Mouse (Mus musculus) limb, embryonic 11.5 days (tissue): Measurements from ENCODE around the gene Grrp1. TPM values are rescaled to one million over a fixed set of nuclear protein-coding genes. Genes with fewer than 3 reads are reported as not detected.

Experiments
- ATAC-seq: fragments of 200-750 bp; cut with Nextera tagmentation; 2 replicates; pipeline ENCODE4 v1.8.0; 2017; ENCODE audit warnings: low read depth; ENCODE audit not compliant: insufficient number of reproducible peaks, low FRiP score, low TSS enrichment
- DNase-seq: peaks from one replicate; pipeline ENCODE4 v3.0.0-alpha.2; 2015; ENCODE audit warnings: low spot score
- H3K27ac ChIP-seq: fragments of 300-500 bp; sonication (generic); replicated peaks from 2 replicates; pipeline ENCODE4 v1.5.1; 2014; ENCODE audit warnings: low read depth, mild to moderate bottlenecking, low read length
- H3K27me3 ChIP-seq: fragments of 300-500 bp; sonication (generic); 2 replicates; pipeline ENCODE4 v1.6.1; 2014; ENCODE audit warnings: mild to moderate bottlenecking, low read length, mixed read lengths; ENCODE audit not compliant: control insufficient read depth, insufficient read depth
- H3K36me3 ChIP-seq: fragments of 300-500 bp; sonication (generic); 2 replicates; pipeline ENCODE4 v1.6.1; 2014; ENCODE audit warnings: mild to moderate bottlenecking, low read length, moderate library complexity, mixed read lengths; ENCODE audit not compliant: control insufficient read depth, insufficient read depth
- H3K4me1 ChIP-seq: fragments of 300-500 bp; sonication (generic); 2 replicates; pipeline ENCODE4 v1.6.1; 2014; ENCODE audit warnings: low read length, mixed read lengths; ENCODE audit not compliant: control insufficient read depth, insufficient read depth
- H3K4me2 ChIP-seq: fragments of 300-500 bp; sonication (generic); 2 replicates; pipeline ENCODE4 v1.6.1; 2014; ENCODE audit warnings: low read depth, mild to moderate bottlenecking, moderate library complexity; ENCODE audit not compliant: severe bottlenecking
- H3K4me3 ChIP-seq: fragments of 300-500 bp; sonication (generic); 2 replicates; pipeline ENCODE4 v1.5.1; 2014; ENCODE audit warnings: low read depth, low read length
- H3K9ac ChIP-seq: fragments of 300-500 bp; sonication (generic); 2 replicates; pipeline ENCODE4 v1.6.1; 2014; ENCODE audit warnings: mild to moderate bottlenecking, low read length
- H3K9me3 ChIP-seq: fragments of 300-500 bp; sonication (generic); 2 replicates; pipeline ENCODE4 v1.6.1; 2016; ENCODE audit warnings: low read length; ENCODE audit not compliant: control insufficient read depth
- WGBS: fragments of 180-500 bp; shearing (Covaris S2); extraction: QIAGEN DNeasy Blood & Tissue Kit; methylation state at CpG from one replicate; pipeline ENCODE4 v1.1.7; 2014; 5-methylcytosine and 5-hydroxymethylcytosine counted together
- polyA plus RNA-seq: library from polyadenylated mRNA; unstranded; fragments of >200 nt; fragmentation: Nextera tagmentation; extraction: Ambion mirVana; gene quantifications from 2 replicates; pipeline ENCODE4 v1.2.1, GENCODE M21; 2014

The Grrp1 gene
- polyA plus RNA-seq, 1 experiment from 2014 or later, result 5.5 TPM

DNA sequence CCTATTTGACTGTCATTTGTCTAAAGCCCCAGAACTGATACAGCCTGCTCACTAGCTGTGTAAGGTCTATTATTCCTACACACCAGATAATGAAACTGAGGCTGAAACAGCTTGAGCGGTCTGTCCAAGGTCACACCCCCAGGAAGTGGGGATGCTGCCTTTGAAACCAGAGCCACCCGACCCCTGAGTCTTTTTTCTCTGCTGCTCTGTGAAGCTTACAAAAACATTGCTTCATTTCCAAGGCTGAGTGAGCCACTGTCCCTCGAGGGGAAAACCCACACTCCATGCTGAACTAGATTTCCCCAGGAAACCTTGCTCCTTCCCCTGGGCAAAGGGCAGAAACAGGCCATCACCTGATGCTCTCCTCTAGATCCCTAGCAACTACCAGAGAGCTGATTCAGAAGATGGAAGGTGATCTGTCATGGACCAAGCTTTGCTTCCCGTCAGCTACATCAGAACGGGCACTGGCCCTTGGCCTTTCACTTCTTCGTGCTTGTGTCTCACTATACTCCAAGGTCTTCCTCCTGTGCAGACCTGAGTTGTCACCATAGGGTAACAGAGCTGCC, 47.3 kb downstream of the Grrp1 start:
- Histone ChIP-seq H3K4me2 (no peak overlapping the region), H3K27ac (no peak overlapping the region), H3K27me3 (no peaks in the 10 kb centered on the region), H3K4me3 (no peak overlapping the region), H3K4me1 (0 out of 2 replicates have a peak, but pooled peaks cover 2% of the 10 kb centered on the region), H3K36me3 (no peaks in the 10 kb centered on the region), H3K9me3 (no peaks in the 10 kb centered on the region), H3K9ac (no peak overlapping the region)
- ATAC-seq (no peak), DNase-seq (no peak)
- WGBS, result 56% methylated on average over 6 of the region's 6 CpGs

DNA sequence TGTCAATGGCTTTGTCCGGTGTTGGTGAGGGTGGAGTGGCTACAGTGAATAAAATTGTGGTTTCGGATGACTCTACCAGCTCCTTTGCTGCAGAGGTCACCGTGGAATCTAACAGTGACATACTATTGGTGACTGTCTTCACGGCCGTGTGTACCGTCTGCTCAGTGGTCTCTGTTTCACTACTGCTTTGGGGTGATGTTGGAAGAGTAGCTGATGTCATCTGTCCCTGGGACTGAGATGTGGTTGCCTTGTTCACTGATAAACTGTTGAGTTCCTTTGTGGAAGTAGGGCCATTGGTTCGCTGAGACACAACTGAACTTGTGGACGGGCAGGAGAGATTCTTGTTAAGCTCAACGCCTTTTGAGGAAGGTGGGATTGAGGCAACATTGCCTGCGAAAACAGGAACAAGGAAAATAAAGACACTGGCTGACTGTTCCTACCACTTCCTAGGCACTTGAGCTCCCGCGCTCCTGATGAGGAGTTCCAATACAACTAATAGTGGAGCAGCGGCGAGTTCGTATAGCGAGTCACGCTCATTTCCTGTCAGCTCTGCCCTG, 50.5 kb downstream of the Grrp1 start:
- Histone ChIP-seq H3K36me3 (no peaks in the 10 kb centered on the region), H3K4me3 (no peak overlapping the region), H3K4me1 (0 out of 2 replicates have a peak, but pooled peaks cover 2% of the 10 kb centered on the region), H3K27me3 (no peaks in the 10 kb centered on the region), H3K4me2 (no peak overlapping the region), H3K9me3 (no peaks in the 10 kb centered on the region), H3K27ac (no peak overlapping the region), H3K9ac (no peak overlapping the region)
- 83% methylated on average over 17 of the region's 17 CpGs for WGBS
- DNase-seq (no peak), ATAC-seq (no peak)

DNA sequence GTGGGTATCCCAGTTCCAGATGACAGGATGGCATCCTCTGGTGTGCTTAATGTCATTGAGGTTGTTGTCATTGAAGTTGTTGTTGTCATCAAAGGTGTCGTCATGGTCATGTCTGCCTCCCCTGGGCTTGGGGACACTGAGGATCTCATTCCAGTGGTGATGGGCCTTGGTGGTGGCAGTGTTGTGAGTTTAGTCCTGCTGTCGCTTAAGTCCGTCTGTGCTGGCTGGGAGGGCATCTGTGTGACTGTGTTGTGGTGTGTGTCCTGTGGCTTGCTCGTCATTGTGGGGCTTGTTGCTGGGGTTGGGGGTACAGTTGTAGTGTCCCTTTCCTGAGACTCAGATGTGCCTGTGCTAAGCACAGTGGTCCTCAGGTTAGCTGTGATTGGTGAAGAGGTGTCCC, 51.0 kb downstream of the Grrp1 start, which contains the start of gene Gm7534:
TSS of gene Gm7534 (minus strand) at position 101 of the 400 bp plus-strand sequence.
- H3K9ac ChIP-seq, result no peak within 1 kb of the TSS
- H3K9me3 ChIP-seq, result no peaks in the 10 kb centered on the region
- no peak within 1 kb of the TSS for H3K4me2 ChIP-seq
- H3K4me3 ChIP-seq, result no peak within 1 kb of the TSS
- H3K27ac ChIP-seq, result no peak within 1 kb of the TSS
- H3K36me3 ChIP-seq, result no peaks in the 10 kb centered on the region
- ATAC-seq (no peak), DNase-seq (no peak)
- 0 out of 2 replicates have a peak, but pooled peaks cover 2% of the 10 kb centered on the region for H3K4me1 ChIP-seq
- no peaks in the 10 kb centered on the region for H3K27me3 ChIP-seq
- 82% methylated on average over 4 of the region's 4 CpGs for WGBS

Other genes starting within 250 kb of the Grrp1 start
- 1.4 and 2.3 TPM in 2 replicates for gene Lin28a, start 235.3 kb downstream of the Grrp1 start, polyA plus RNA-seq
- gene Zfp683, start 200.3 kb downstream of the Grrp1 start, polyA plus RNA-seq, result not detected in 2 replicates
- 3.7 and 4.4 TPM in 2 replicates for gene Crybg2, start 193.3 kb downstream of the Grrp1 start, polyA plus RNA-seq
- 5.1 and 6.2 TPM in 2 replicates for gene Cd52, start 159.0 kb downstream of the Grrp1 start, polyA plus RNA-seq
- gene Ubxn11, start 151.5 kb downstream of the Grrp1 start, polyA plus RNA-seq, result 5.7 and 6.0 TPM in 2 replicates
- 314 and 345 TPM in 2 replicates for gene Sh3bgrl3, start 125.3 kb downstream of the Grrp1 start, polyA plus RNA-seq
- 26.6 and 33.8 TPM in 2 replicates for gene Cep85, start 67.0 kb downstream of the Grrp1 start, polyA plus RNA-seq
- gene Gm7534, start 51.1 kb downstream of the Grrp1 start, polyA plus RNA-seq, result not detected in 2 replicates
- not detected in 2 replicates for gene Catsper4, start 26.7 kb downstream of the Grrp1 start, polyA plus RNA-seq
- 0.81 and 1.5 TPM in 2 replicates for gene Cnksr1, start 15.7 kb downstream of the Grrp1 start, polyA plus RNA-seq
- gene E130218I03Rik, start 10.4 kb downstream of the Grrp1 start, polyA plus RNA-seq, result 0.35 and 0.43 TPM in 2 replicates
- gene Zfp593, start 8.5 kb downstream of the Grrp1 start, polyA plus RNA-seq, result 16.2 and 17.1 TPM in 2 replicates
- not detected in 2 replicates for gene Gm30191, start 7.2 kb downstream of the Grrp1 start, polyA plus RNA-seq
- 20.6 and 21.0 TPM in 2 replicates for gene Pdik1l, start 33.8 kb upstream of the Grrp1 start, polyA plus RNA-seq
- 0.51 and 0.55 TPM in 2 replicates for gene Trim63, start 61.0 kb upstream of the Grrp1 start, polyA plus RNA-seq
- not detected in 2 replicates for gene Slc30a2, start 89.1 kb upstream of the Grrp1 start, polyA plus RNA-seq
- 1.0 and 1.4 TPM in 2 replicates for gene Extl1, start 129.7 kb upstream of the Grrp1 start, polyA plus RNA-seq
- 9.5 and 10.8 TPM in 2 replicates for gene Pafah2, start 142.2 kb upstream of the Grrp1 start, polyA plus RNA-seq
- 2,250 and 2,263 TPM in 2 replicates for gene Stmn1, start 214.2 kb upstream of the Grrp1 start, polyA plus RNA-seq
- gene Paqr7, start 242.6 kb upstream of the Grrp1 start, polyA plus RNA-seq, result 0.65 and 0.88 TPM in 2 replicates